Mouse (Mus musculus) ES-Bruce4 (cell line): Measurements from ENCODE around the gene Tmem45a2. TPM values are rescaled to one million over a fixed set of nuclear protein-coding genes. Genes with fewer than 3 reads are reported as not detected.

Source experiments
- H3K27ac ChIP-seq: 2 replicates; pipeline ENCODE4 v1.5.1; 2012; ENCODE audit warnings: low read length, inconsistent platforms; ENCODE audit not compliant: insufficient read depth
- H3K27me3 ChIP-seq: 2 replicates; pipeline ENCODE4 v1.6.1; 2012; ENCODE audit warnings: mild to moderate bottlenecking, low read length, inconsistent platforms; ENCODE audit not compliant: control insufficient read depth, poor library complexity, insufficient read depth, severe bottlenecking
- H3K36me3 ChIP-seq: 2 replicates; pipeline ENCODE4 v1.6.1; 2012; ENCODE audit warnings: inconsistent platforms, mild to moderate bottlenecking, low read length, moderate library complexity; ENCODE audit not compliant: control insufficient read depth, poor library complexity, insufficient read depth, severe bottlenecking
- H3K4me1 ChIP-seq: one replicate; pipeline ENCODE4 v1.8.1; 2011; ENCODE audit warnings: low read length; ENCODE audit not compliant: control insufficient read depth, insufficient read depth
- H3K4me3 ChIP-seq: 2 replicates; pipeline ENCODE4 v1.5.1; 2011; ENCODE audit warnings: low read depth, mild to moderate bottlenecking, low read length
- H3K9ac ChIP-seq: 2 replicates; pipeline ENCODE4 v1.6.1; 2012; ENCODE audit warnings: low read depth, mild to moderate bottlenecking, inconsistent platforms; ENCODE audit not compliant: poor library complexity, severe bottlenecking
- H3K9me3 ChIP-seq: replicated peaks from 2 replicates; pipeline ENCODE4 v1.6.1; 2012; ENCODE audit warnings: mild to moderate bottlenecking, low read length, inconsistent platforms; ENCODE audit not compliant: control insufficient read depth, poor library complexity, insufficient read depth, severe bottlenecking
- CTCF ChIP-seq: IDR thresholded peaks from one replicate; pipeline ENCODE4 v1.8.1; 2011; ENCODE audit warnings: low read depth, low read length
- EP300 ChIP-seq: IDR thresholded peaks from 2 replicates; pipeline ENCODE4 v1.6.1; 2011; ENCODE audit warnings: low read depth, low read length; ENCODE audit not compliant: insufficient read depth
- POLR2A ChIP-seq: IDR thresholded peaks from one replicate; pipeline ENCODE4 v1.8.1; 2011; ENCODE audit warnings: low read length; ENCODE audit not compliant: insufficient read depth
- polyA plus RNA-seq: library from polyadenylated mRNA; stranded (reverse); fragments of >200 nt; gene quantifications from 2 replicates; pipeline ENCODE4 v1.2.4, GENCODE M21; 2011; ENCODE audit warnings: low read depth; ENCODE audit not compliant: missing spikeins, insufficient read depth, insufficient read length

Gene Tmem45a2
- polyA plus RNA-seq, result not detected in 2 replicates

DNA sequence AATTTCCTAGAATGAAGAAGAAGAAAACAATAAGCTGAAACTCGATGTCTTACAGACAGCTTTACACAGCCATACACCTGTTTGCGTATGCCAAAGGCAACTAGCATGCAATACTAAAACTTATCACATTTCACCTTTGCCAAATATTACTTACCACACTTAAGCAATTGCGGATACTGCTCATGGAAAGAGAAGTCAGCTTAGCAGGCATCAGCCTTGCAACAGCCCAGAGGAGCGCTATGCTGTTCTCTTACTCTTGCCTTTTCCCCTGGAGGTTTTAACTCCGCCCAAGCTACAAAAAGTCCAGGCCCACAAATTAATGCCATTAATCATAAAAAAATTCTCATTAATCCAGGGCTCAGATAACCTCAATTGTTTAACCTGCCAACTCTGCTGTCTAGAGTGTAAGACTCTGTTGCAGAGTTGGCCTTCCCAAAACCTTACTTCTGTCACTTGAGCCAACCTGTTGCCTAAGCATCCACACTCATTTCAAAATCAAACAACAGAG lies at the start of gene Tmem45a2:
Gene Tmem45a2, minus strand, starts transcription at position 241 of the 508 bp plus-strand sequence.
- TF ChIP-seq EP300 (no peak), CTCF (no peak), POLR2A (no peak)
- Histone ChIP-seq H3K4me1 (no peaks in the 10 kb centered on the region), H3K27ac (no peak within 1 kb of the TSS), H3K4me3 (no peak within 1 kb of the TSS), H3K27me3 (no peaks in the 10 kb centered on the region), H3K9me3 (no peaks in the 10 kb centered on the region), H3K9ac (no peak within 1 kb of the TSS), H3K36me3 (no peaks in the 10 kb centered on the region)

DNA sequence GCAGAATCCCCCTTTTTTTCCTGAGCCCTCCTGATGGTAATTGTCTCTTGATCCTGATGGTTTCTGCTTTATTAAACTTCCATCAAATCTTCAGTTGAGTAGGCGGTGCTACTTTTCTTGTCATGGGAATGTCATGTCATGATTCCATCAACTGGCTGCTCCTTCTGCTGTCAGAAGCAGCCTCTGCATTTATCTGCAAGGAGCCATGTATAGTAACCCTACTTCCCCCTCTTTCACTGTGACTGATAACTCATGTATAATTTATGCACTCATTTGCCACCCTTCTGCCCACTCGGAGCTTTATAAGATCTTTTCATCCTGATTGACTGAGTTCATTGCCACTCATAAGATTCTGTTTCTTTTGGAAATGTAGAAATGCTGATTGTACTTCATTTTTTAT lies 46.4 kb upstream of the Tmem45a2 start:
- no peaks in the 10 kb centered on the region for H3K4me1 ChIP-seq
- H3K27me3 ChIP-seq, result no peaks in the 10 kb centered on the region
- no peak overlapping the region for H3K9ac ChIP-seq
- no peak overlapping the region for H3K4me3 ChIP-seq
- no peaks in the 10 kb centered on the region for H3K9me3 ChIP-seq
- no peaks in the 10 kb centered on the region for H3K36me3 ChIP-seq
- no peak overlapping the region for H3K27ac ChIP-seq
- TF ChIP-seq POLR2A (no peak), CTCF (no peak), EP300 (no peak)

DNA sequence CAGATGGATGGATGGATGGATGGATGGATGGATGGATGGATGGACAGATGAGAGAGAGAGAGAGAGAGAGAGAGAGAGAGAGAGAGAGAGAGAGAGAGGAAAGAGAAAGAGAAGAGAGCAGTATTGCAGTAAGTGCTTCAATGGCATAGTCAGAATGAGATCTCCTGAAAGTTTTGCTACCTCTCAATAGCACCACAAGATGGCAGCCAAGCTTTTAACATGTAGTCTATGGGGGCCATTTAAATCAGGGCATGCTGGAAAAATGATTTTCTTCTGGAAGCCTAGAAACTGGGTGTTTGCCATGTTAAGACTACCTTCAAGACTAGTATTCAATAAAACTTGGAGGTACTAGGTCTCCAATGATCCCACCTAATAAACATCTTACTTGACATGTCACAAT lies 44.9 kb upstream of the Tmem45a2 start:
- H3K27ac ChIP-seq, result no peak overlapping the region
- TF ChIP-seq CTCF (peak; percentile 11), POLR2A (no peak)
- no peak overlapping the region for H3K4me3 ChIP-seq
- H3K4me1 ChIP-seq, result no peaks in the 10 kb centered on the region
- H3K9ac ChIP-seq, result no peak overlapping the region
- no peaks in the 10 kb centered on the region for H3K9me3 ChIP-seq
- no peaks in the 10 kb centered on the region for H3K36me3 ChIP-seq
- H3K27me3 ChIP-seq, result no peaks in the 10 kb centered on the region

DNA sequence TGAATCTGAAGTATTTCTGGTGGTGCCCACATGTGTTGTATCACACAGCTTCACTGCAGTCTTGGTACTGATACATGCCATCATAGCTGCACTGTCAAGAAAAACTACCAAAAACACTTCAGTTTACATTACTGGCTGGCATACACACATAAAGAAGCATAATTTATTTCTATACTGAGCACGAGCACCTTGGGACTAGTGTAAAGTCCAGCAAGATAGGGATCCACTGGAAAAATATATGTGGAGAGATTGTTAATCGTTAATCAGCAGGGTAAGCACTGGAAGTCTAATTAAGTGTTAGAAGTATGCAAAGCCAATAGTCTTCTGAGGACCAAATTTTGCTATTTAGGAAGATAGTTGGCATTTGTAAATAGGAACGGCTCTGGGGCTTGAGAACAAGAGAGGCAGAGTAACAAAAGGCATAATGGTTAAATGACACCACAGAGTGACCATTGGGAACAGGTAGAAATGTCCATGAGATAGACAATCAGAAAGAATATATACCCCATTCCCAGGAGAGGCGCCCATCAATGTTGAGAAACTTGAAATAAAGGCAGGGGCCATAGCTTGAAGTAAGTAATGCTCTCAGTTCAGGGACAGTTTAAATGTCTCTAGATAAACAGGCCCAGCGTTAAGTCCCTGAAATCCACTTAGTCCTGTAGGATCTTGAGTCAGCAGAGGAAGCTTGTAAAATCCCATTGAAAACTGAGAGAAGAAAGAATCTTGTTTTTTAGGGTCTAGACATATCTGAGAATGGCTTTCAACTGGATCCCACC lies 35.2 kb upstream of the Tmem45a2 start:
- Histone ChIP-seq H3K36me3 (no peaks in the 10 kb centered on the region), H3K27me3 (no peaks in the 10 kb centered on the region), H3K9me3 (no peaks in the 10 kb centered on the region), H3K27ac (no peak overlapping the region), H3K4me1 (no peaks in the 10 kb centered on the region), H3K4me3 (no peak overlapping the region), H3K9ac (no peak overlapping the region)
- no peak for TF ChIP-seq CTCF

DNA sequence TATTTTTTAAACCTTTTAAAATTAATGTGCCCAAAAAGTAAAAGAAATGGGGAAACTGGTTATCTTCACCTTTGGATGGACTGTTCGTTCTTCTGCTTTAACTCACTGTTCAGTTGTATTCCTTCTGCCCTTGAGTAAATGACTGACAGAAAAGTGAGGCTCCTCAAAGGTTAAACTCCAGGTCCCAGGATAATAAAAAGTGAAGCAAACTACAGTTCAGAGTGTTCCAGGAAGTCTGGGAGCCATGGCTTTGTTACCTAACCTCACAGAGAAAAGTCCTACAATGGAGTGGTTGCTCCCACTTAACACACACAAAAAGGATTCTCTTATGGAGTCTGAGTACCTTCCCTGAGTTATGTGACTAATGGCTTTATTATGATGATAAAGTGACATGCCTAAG lies 30.0 kb upstream of the Tmem45a2 start:
- H3K4me1 ChIP-seq, result no peaks in the 10 kb centered on the region
- H3K27me3 ChIP-seq, result no peaks in the 10 kb centered on the region
- no peaks in the 10 kb centered on the region for H3K36me3 ChIP-seq
- H3K9ac ChIP-seq, result no peak overlapping the region
- H3K9me3 ChIP-seq, result no peaks in the 10 kb centered on the region
- H3K4me3 ChIP-seq, result no peak overlapping the region
- no peak for TF ChIP-seq POLR2A
- no peak for TF ChIP-seq CTCF
- TF ChIP-seq EP300, result no peak
- no peak overlapping the region for H3K27ac ChIP-seq

DNA sequence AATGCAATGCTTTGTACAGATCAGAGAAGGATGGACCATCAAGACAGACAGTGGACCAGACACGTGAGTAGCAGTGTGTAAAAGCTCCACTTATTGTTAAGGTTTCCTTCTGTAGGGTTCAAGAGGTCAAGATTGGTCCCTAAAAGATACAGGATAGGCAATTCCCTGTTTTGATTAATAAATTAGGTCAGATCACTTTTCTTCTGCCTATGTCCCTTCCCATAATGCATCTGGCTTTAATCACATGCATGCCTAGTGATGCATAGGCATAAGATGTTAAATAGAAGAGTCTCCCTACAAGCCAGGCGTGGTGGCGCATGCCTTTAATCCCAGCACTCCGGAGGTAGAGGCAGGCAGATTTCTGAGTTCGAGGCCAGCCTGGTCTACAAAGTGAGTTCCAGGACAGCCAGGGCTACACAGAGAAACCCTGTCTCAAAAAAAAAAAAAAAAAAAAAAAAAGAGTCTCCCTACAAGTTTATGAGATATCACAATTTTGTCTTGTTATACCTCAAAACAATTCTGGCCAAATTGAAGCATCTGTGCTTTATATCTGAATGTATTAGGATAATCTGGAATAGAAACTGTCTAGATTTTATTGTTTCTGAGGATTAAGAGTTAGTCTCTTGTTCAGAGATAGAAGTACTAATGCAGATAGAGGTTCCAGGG lies 28.5 kb upstream of the Tmem45a2 start:
- no peaks in the 10 kb centered on the region for H3K9me3 ChIP-seq
- no peak for TF ChIP-seq EP300
- TF ChIP-seq POLR2A, result no peak
- no peak for TF ChIP-seq CTCF
- H3K9ac ChIP-seq, result no peak overlapping the region
- no peaks in the 10 kb centered on the region for H3K4me1 ChIP-seq
- H3K27me3 ChIP-seq, result no peaks in the 10 kb centered on the region
- H3K4me3 ChIP-seq, result no peak overlapping the region
- H3K36me3 ChIP-seq, result no peaks in the 10 kb centered on the region
- no peak overlapping the region for H3K27ac ChIP-seq
